Mouse (Mus musculus): ENCODE results near the gene Shc2. TPM values are rescaled to one million over a fixed set of nuclear protein-coding genes. Genes with fewer than 3 reads are reported as not detected.

Gene Shc2
- not detected for polyA plus RNA-seq (2014; fragmentation: Illumina TruSeq; extraction: RNeasy Lipid Tissue Mini Kit (QIAGEN cat#74804); ENCODE audit: low read depth, low replicate concordance)

GRCm38 (mm10) chr10:79637128-79638110 lies at the start of gene Shc2:
Shc2 (minus strand) TSS chr10:79637918.

GRCm38 (mm10) chr10:79681591-79682245 lies 44.0 kb upstream of the Shc2 start, which contains the start of gene Cdc34:
Cdc34 (plus strand) TSS chr10:79682195.

GRCm38 (mm10) chr10:79668771-79669575 lies 31.3 kb upstream of the Shc2 start, which contains the start of gene Tpgs1:
Tpgs1 (plus strand) TSS chr10:79669369.

GRCm38 (mm10) chr10:79664131-79664665 lies 26.5 kb upstream of the Shc2 start, which contains the start of gene Madcam1:
Madcam1 (plus strand) TSS chr10:79664559.

GRCm38 (mm10) chr10:79645711-79646110 lies 8.0 kb upstream of the Shc2 start, which contains the start of gene Odf3l2:
Odf3l2 (minus strand) TSS chr10:79645738.

GRCm38 (mm10) chr10:79613578-79614304 lies 24.0 kb downstream of the Shc2 start, which contains the start of gene C2cd4c:
C2cd4c (minus strand) TSS chr10:79614025.

GRCm38 (mm10) chr10:79587061-79587751 lies 50.5 kb downstream of the Shc2 start, which contains the start of gene Theg:
Theg (minus strand) TSS chr10:79587331.

Other genes starting within 250 kb of the Shc2 start
- not detected for gene Vmn2r83, start 169.2 kb downstream of the Shc2 start, polyA plus RNA-seq (2014; fragmentation: Illumina TruSeq; extraction: RNeasy Lipid Tissue Mini Kit (QIAGEN cat#74804); ENCODE audit: low read depth, low replicate concordance)
- 3.4 TPM for gene Plpp2, start 104.1 kb downstream of the Shc2 start, polyA plus RNA-seq (2014; fragmentation: Illumina TruSeq; extraction: RNeasy Lipid Tissue Mini Kit (QIAGEN cat#74804); ENCODE audit: low read depth, low replicate concordance)
- gene Mier2, start 82.7 kb downstream of the Shc2 start, polyA plus RNA-seq (2014; fragmentation: Illumina TruSeq; extraction: RNeasy Lipid Tissue Mini Kit (QIAGEN cat#74804); ENCODE audit: low read depth, low replicate concordance): not detected
- gene Theg, start 50.6 kb downstream of the Shc2 start, polyA plus RNA-seq (2014; fragmentation: Illumina TruSeq; extraction: RNeasy Lipid Tissue Mini Kit (QIAGEN cat#74804); ENCODE audit: low read depth, low replicate concordance): not detected
- not detected for gene C2cd4c, start 23.9 kb downstream of the Shc2 start, polyA plus RNA-seq (2014; fragmentation: Illumina TruSeq; extraction: RNeasy Lipid Tissue Mini Kit (QIAGEN cat#74804); ENCODE audit: low read depth, low replicate concordance)
- gene Odf3l2, start 7.8 kb upstream of the Shc2 start, polyA plus RNA-seq (2014; fragmentation: Illumina TruSeq; extraction: RNeasy Lipid Tissue Mini Kit (QIAGEN cat#74804); ENCODE audit: low read depth, low replicate concordance): not detected
- gene Madcam1, start 26.6 kb upstream of the Shc2 start, polyA plus RNA-seq (2014; fragmentation: Illumina TruSeq; extraction: RNeasy Lipid Tissue Mini Kit (QIAGEN cat#74804); ENCODE audit: low read depth, low replicate concordance): not detected
- gene Tpgs1, start 31.5 kb upstream of the Shc2 start, polyA plus RNA-seq (2014; fragmentation: Illumina TruSeq; extraction: RNeasy Lipid Tissue Mini Kit (QIAGEN cat#74804); ENCODE audit: low read depth, low replicate concordance): not detected
- gene Cdc34, start 44.3 kb upstream of the Shc2 start, polyA plus RNA-seq (2014; fragmentation: Illumina TruSeq; extraction: RNeasy Lipid Tissue Mini Kit (QIAGEN cat#74804); ENCODE audit: low read depth, low replicate concordance): not detected
- not detected for gene Gzmm, start 51.1 kb upstream of the Shc2 start, polyA plus RNA-seq (2014; fragmentation: Illumina TruSeq; extraction: RNeasy Lipid Tissue Mini Kit (QIAGEN cat#74804); ENCODE audit: low read depth, low replicate concordance)
- gene Bsg, start 66.6 kb upstream of the Shc2 start, polyA plus RNA-seq (2014; fragmentation: Illumina TruSeq; extraction: RNeasy Lipid Tissue Mini Kit (QIAGEN cat#74804); ENCODE audit: low read depth, low replicate concordance): 293 TPM
- gene Hcn2, start 78.7 kb upstream of the Shc2 start, polyA plus RNA-seq (2014; fragmentation: Illumina TruSeq; extraction: RNeasy Lipid Tissue Mini Kit (QIAGEN cat#74804); ENCODE audit: low read depth, low replicate concordance): not detected
- 4.2 TPM for gene Polrmt, start 108.7 kb upstream of the Shc2 start, polyA plus RNA-seq (2014; fragmentation: Illumina TruSeq; extraction: RNeasy Lipid Tissue Mini Kit (QIAGEN cat#74804); ENCODE audit: low read depth, low replicate concordance)
- not detected for gene Fgf22, start 117.2 kb upstream of the Shc2 start, polyA plus RNA-seq (2014; fragmentation: Illumina TruSeq; extraction: RNeasy Lipid Tissue Mini Kit (QIAGEN cat#74804); ENCODE audit: low read depth, low replicate concordance)
- 0.36 TPM for gene Rnf126, start 129.0 kb upstream of the Shc2 start, polyA plus RNA-seq (2014; fragmentation: Illumina TruSeq; extraction: RNeasy Lipid Tissue Mini Kit (QIAGEN cat#74804); ENCODE audit: low read depth, low replicate concordance)
- gene Fstl3, start 139.4 kb upstream of the Shc2 start, polyA plus RNA-seq (2014; fragmentation: Illumina TruSeq; extraction: RNeasy Lipid Tissue Mini Kit (QIAGEN cat#74804); ENCODE audit: low read depth, low replicate concordance): 2.6 TPM
- not detected for gene Prss57, start 153.0 kb upstream of the Shc2 start, polyA plus RNA-seq (2014; fragmentation: Illumina TruSeq; extraction: RNeasy Lipid Tissue Mini Kit (QIAGEN cat#74804); ENCODE audit: low read depth, low replicate concordance)
- 1.1 TPM for gene Palm, start 155.7 kb upstream of the Shc2 start, polyA plus RNA-seq (2014; fragmentation: Illumina TruSeq; extraction: RNeasy Lipid Tissue Mini Kit (QIAGEN cat#74804); ENCODE audit: low read depth, low replicate concordance)
- gene Misp, start 183.1 kb upstream of the Shc2 start, polyA plus RNA-seq (2014; fragmentation: Illumina TruSeq; extraction: RNeasy Lipid Tissue Mini Kit (QIAGEN cat#74804); ENCODE audit: low read depth, low replicate concordance): 0.49 TPM
- 40.9 TPM for gene Ptbp1, start 216.5 kb upstream of the Shc2 start, polyA plus RNA-seq (2014; fragmentation: Illumina TruSeq; extraction: RNeasy Lipid Tissue Mini Kit (QIAGEN cat#74804); ENCODE audit: low read depth, low replicate concordance)
- not detected for gene Prtn3, start 236.6 kb upstream of the Shc2 start, polyA plus RNA-seq (2014; fragmentation: Illumina TruSeq; extraction: RNeasy Lipid Tissue Mini Kit (QIAGEN cat#74804); ENCODE audit: low read depth, low replicate concordance)
- gene Plppr3, start 236.7 kb upstream of the Shc2 start, polyA plus RNA-seq (2014; fragmentation: Illumina TruSeq; extraction: RNeasy Lipid Tissue Mini Kit (QIAGEN cat#74804); ENCODE audit: low read depth, low replicate concordance): not detected
- gene Elane, start 248.3 kb upstream of the Shc2 start, polyA plus RNA-seq (2014; fragmentation: Illumina TruSeq; extraction: RNeasy Lipid Tissue Mini Kit (QIAGEN cat#74804); ENCODE audit: low read depth, low replicate concordance): not detected